Mouse (Mus musculus): ENCODE data around the gene Scn5a. TPM values are rescaled to one million over a fixed set of nuclear protein-coding genes. Genes with fewer than 3 reads are reported as not detected.

Scn5a gene
- polyA plus RNA-seq, 1 experiment from 2014 or later, result 0.42 TPM

- H3K36me3 ChIP-seq, result no peaks in the 10 kb centered on the region
- 89% methylated on average over 17 of the region's 17 CpGs for WGBS
- no peak overlapping the region for H3K27ac ChIP-seq
- no peak overlapping the region for H3K9ac ChIP-seq
- no peak for ATAC-seq (ENCODE audit: insufficient read depth, low FRiP score, low read depth)
- peaks cover 7% of the 10 kb centered on the region for H3K4me1 ChIP-seq
- no peak overlapping the region for H3K4me3 ChIP-seq (replicated peaks)
- no peak overlapping the region for H3K4me2 ChIP-seq
- no peaks in the 10 kb centered on the region for H3K9me3 ChIP-seq
- H3K27me3 ChIP-seq (replicated peaks), result peaks cover 57% of the 10 kb centered on the region
Measured at GRCm38 (mm10) chr9:119580187-119580586, 1.4 kb upstream of the Scn5a start.

DNA sequence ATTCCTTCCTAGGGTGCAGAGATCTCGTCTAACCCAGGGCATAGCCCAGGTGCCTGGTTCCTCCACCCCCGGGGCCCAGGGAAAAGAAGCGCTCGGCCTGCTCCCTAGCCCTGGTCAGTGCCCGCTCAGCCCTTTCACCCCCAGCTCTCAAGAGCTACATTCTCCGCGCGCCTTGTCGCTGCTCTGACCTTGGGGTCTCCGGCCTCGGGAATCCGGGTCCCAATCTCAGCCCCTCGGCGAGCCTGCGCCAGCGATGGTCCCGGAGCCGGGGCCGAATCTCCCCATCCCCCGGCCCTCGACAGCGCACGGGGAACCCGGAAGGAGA is 543 bp downstream of the Scn5a start:
- Histone ChIP-seq H3K4me3 (replicated peaks) (peak overlapping the region; percentile 56), H3K9me3 (no peaks in the 10 kb centered on the region), H3K36me3 (no peaks in the 10 kb centered on the region), H3K27ac (no peak overlapping the region), H3K9ac (peak overlapping the region; percentile 22; the same call in 1 of the 2 replicates), H3K27me3 (replicated peaks) (peaks cover 71% of the 10 kb centered on the region), H3K4me1 (peaks cover 7% of the 10 kb centered on the region), H3K4me2 (peak overlapping the region; percentile 99)
- WGBS, result under 1% methylated on average over 24 of the region's 24 CpGs
- no peak; the same call in 1 of the 2 replicates for ATAC-seq (ENCODE audit: insufficient read depth, low FRiP score, low read depth)

DNA sequence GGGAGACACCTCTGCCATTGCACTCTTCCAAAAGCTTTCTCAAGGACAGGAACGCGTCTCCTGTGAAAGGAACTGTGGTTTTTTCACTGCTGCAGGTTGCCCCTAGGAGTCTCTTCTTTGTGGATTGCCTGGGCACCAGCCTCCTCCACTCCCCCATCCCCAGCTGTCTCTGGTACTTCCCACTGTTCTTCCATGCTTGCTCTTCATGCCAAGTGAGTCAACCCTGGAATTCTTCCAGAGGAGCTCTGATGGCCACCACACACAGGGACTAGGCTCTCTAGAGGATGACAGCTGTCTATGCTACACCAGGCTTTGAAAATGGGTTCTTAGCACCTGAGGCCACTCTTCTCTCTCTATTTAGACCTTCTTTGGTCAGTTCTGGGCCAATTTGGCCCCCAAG is 1.8 kb downstream of the Scn5a start:
- WGBS, result 74% methylated on average over 2 of the region's 2 CpGs
- H3K27me3 ChIP-seq (replicated peaks), result peaks cover 83% of the 10 kb centered on the region
- H3K9me3 ChIP-seq, result no peaks in the 10 kb centered on the region
- H3K36me3 ChIP-seq, result no peaks in the 10 kb centered on the region
- H3K4me3 ChIP-seq (replicated peaks), result no peak overlapping the region
- no peak overlapping the region for H3K27ac ChIP-seq
- H3K4me2 ChIP-seq, result no peak overlapping the region
- H3K9ac ChIP-seq, result no peak overlapping the region
- no peak for ATAC-seq (ENCODE audit: insufficient read depth, low FRiP score, low read depth)
- H3K4me1 ChIP-seq, result peaks cover 7% of the 10 kb centered on the region

DNA sequence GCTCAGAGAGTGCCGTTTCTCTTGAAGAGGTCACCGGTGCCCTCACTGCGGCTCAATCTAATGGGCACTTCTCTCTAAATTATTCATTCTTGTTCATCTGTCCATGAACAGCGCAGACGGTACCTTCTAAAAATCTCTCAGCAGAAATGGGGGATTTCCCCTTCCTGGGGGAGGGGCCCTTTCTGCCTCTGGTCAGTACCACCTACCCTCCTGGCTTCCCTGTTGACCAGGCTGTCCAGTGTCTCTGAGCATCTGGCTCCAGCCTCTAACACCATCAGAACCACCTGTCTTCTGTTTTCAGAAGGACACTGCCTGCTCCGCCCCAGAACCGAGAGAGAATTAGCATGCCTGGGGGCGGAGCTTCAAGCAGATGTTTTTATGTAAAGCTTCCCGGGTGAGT is 3.1 kb downstream of the Scn5a start:
- no peak overlapping the region for H3K4me2 ChIP-seq
- no peak overlapping the region for H3K9ac ChIP-seq
- H3K4me3 ChIP-seq (replicated peaks), result no peak overlapping the region
- no peak for ATAC-seq (ENCODE audit: insufficient read depth, low FRiP score, low read depth)
- WGBS, result 46% methylated on average over 9 of the region's 9 CpGs
- no peaks in the 10 kb centered on the region for H3K36me3 ChIP-seq
- no peaks in the 10 kb centered on the region for H3K9me3 ChIP-seq
- H3K4me1 ChIP-seq, result peaks cover 7% of the 10 kb centered on the region
- no peak overlapping the region for H3K27ac ChIP-seq
- H3K27me3 ChIP-seq (replicated peaks), result peaks cover 92% of the 10 kb centered on the region

- H3K4me1 ChIP-seq, result peaks cover 7% of the 10 kb centered on the region
- H3K9me3 ChIP-seq, result no peaks in the 10 kb centered on the region
- H3K4me2 ChIP-seq, result no peak overlapping the region
- 69% methylated on average over 7 of the region's 7 CpGs for WGBS
- peaks cover 86% of the 10 kb centered on the region for H3K27me3 ChIP-seq (replicated peaks)
- no peak for ATAC-seq (ENCODE audit: insufficient read depth, low FRiP score, low read depth)
- no peak overlapping the region for H3K9ac ChIP-seq
- H3K4me3 ChIP-seq (replicated peaks), result no peak overlapping the region
- H3K27ac ChIP-seq, result no peak overlapping the region
- H3K36me3 ChIP-seq, result no peaks in the 10 kb centered on the region
Measured at GRCm38 (mm10) chr9:119574366-119574765, 4.5 kb downstream of the Scn5a start.

DNA sequence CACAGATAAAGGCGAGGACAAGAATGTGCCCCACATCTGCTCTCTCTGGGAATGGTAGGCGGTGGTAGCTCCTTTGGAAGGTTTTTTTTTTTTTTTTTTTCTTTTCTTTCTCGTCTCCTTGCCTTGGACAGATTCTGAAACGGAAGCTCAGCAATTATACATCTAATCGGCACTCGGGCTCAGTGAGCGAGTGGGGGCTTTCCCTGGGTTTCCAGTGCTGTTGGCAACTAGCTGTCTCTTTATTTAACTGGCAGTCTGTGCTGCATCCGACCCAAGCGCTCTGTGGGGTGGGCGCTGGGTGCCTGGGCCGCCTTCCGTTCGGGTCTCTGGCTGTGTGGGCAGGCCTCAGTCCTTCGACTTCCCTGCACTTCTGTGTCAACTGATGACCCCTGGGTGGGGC is 5.8 kb downstream of the Scn5a start:
- Histone ChIP-seq H3K4me1 (no peaks in the 10 kb centered on the region), H3K9ac (no peak overlapping the region), H3K36me3 (no peaks in the 10 kb centered on the region), H3K27ac (no peak overlapping the region), H3K4me3 (replicated peaks) (no peak overlapping the region), H3K27me3 (replicated peaks) (peaks cover 73% of the 10 kb centered on the region), H3K9me3 (no peaks in the 10 kb centered on the region), H3K4me2 (no peak overlapping the region)
- 51% methylated on average over 14 of the region's 14 CpGs for WGBS
- no peak for ATAC-seq (ENCODE audit: insufficient read depth, low FRiP score, low read depth)

GRCm38 (mm10) chr9:119571411-119571888 is 7.4 kb downstream of the Scn5a start:
- H3K27me3 ChIP-seq (replicated peaks), result peaks cover 57% of the 10 kb centered on the region
- H3K4me1 ChIP-seq, result no peaks in the 10 kb centered on the region
- no peak overlapping the region for H3K4me3 ChIP-seq (replicated peaks)
- H3K9ac ChIP-seq, result no peak overlapping the region
- H3K4me2 ChIP-seq, result no peak overlapping the region
- ATAC-seq (ENCODE audit: insufficient read depth, low FRiP score, low read depth), result no peak
- no peak overlapping the region for H3K27ac ChIP-seq
- H3K9me3 ChIP-seq, result no peaks in the 10 kb centered on the region
- no peaks in the 10 kb centered on the region for H3K36me3 ChIP-seq
- 4% methylated on average over 15 of the region's 15 CpGs for WGBS

- H3K4me2 ChIP-seq, result no peak overlapping the region
- no peak overlapping the region for H3K4me3 ChIP-seq (replicated peaks)
- no peak overlapping the region for H3K27ac ChIP-seq
- ATAC-seq (ENCODE audit: insufficient read depth, low FRiP score, low read depth), result no peak
- 28% methylated on average over 9 of the region's 9 CpGs for WGBS
- no peak overlapping the region for H3K9ac ChIP-seq
- H3K9me3 ChIP-seq, result no peaks in the 10 kb centered on the region
- H3K27me3 ChIP-seq (replicated peaks), result peaks cover 49% of the 10 kb centered on the region
- H3K36me3 ChIP-seq, result no peaks in the 10 kb centered on the region
- H3K4me1 ChIP-seq, result no peaks in the 10 kb centered on the region
Measured at GRCm38 (mm10) chr9:119570652-119571051, 8.2 kb downstream of the Scn5a start.

- no peaks in the 10 kb centered on the region for H3K4me1 ChIP-seq
- ATAC-seq (ENCODE audit: insufficient read depth, low FRiP score, low read depth), result no peak
- no peaks in the 10 kb centered on the region for H3K9me3 ChIP-seq
- H3K4me2 ChIP-seq, result no peak overlapping the region
- no peak overlapping the region for H3K9ac ChIP-seq
- no peaks in the 10 kb centered on the region for H3K36me3 ChIP-seq
- no peak overlapping the region for H3K27ac ChIP-seq
- H3K27me3 ChIP-seq (replicated peaks), result peaks cover 35% of the 10 kb centered on the region
- no peak overlapping the region for H3K4me3 ChIP-seq (replicated peaks)
- WGBS, result 66% methylated on average over 8 of the region's 8 CpGs
Measured at GRCm38 (mm10) chr9:119568732-119569131, 10.1 kb downstream of the Scn5a start.

DNA sequence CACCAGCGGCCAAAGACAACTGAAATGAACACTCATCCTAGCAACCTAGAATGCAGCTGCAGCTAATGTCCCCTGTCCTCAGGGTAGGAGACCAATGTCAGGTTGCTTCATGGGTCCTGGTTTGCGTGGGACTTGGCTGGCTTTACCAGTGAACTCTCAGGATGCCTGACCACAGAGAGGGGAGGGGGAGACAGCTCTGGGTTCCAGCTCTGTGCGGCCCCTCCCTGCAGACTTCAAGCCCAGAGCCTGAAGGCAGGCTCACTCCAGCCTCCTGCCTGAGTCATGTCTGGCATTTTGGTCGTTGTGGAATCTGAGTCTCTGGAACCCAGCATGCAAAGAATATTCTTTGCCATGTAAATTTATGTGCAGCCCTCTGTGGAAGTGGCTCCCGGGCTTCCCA is 11.0 kb downstream of the Scn5a start:
- Histone ChIP-seq H3K9me3 (no peaks in the 10 kb centered on the region), H3K36me3 (no peaks in the 10 kb centered on the region), H3K4me3 (replicated peaks) (no peak overlapping the region), H3K9ac (no peak overlapping the region), H3K27me3 (replicated peaks) (peaks cover 27% of the 10 kb centered on the region), H3K27ac (no peak overlapping the region), H3K4me1 (no peaks in the 10 kb centered on the region), H3K4me2 (no peak overlapping the region)
- WGBS, result 77% methylated on average over 5 of the region's 5 CpGs
- ATAC-seq (ENCODE audit: insufficient read depth, low FRiP score, low read depth), result no peak

DNA sequence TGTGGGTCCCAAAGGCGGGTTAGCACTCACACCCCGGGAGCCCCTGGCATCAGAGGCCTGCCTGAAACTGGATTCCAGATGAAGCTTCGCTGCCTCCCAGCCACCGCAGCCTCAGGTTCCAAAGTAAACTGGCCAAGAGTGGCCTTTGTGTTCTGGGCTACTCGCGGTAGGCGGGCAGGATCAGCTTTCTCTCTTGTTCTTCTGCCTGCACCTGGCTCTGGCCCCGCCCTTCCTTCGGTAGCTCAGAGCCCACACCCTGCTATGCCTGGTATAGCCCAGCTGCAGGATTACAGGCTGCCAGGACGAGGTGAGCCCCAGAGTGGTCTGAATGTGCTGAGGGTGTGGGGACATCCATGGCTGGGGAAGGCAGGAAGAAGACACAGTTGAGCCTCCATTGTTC is 12.6 kb downstream of the Scn5a start:
- no peak overlapping the region for H3K4me3 ChIP-seq (replicated peaks)
- peaks cover 11% of the 10 kb centered on the region for H3K27me3 ChIP-seq (replicated peaks)
- H3K36me3 ChIP-seq, result no peaks in the 10 kb centered on the region
- 0 out of 2 replicates have a peak overlapping the region, but pooled peaks have one; percentile 8 for H3K4me2 ChIP-seq
- H3K9me3 ChIP-seq, result no peaks in the 10 kb centered on the region
- 0 out of 2 replicates have a peak, but pooled peaks cover 2% of the 10 kb centered on the region for H3K4me1 ChIP-seq
- no peak overlapping the region for H3K27ac ChIP-seq
- H3K9ac ChIP-seq, result no peak overlapping the region
- ATAC-seq (ENCODE audit: insufficient read depth, low FRiP score, low read depth), result peak; percentile 61
- WGBS, result 19% methylated on average over 10 of the region's 10 CpGs

- no peak overlapping the region for H3K4me2 ChIP-seq
- 59% methylated on average over 6 of the region's 6 CpGs for WGBS
- H3K36me3 ChIP-seq, result no peaks in the 10 kb centered on the region
- no peaks in the 10 kb centered on the region for H3K9me3 ChIP-seq
- ATAC-seq (ENCODE audit: insufficient read depth, low FRiP score, low read depth), result no peak
- H3K4me3 ChIP-seq (replicated peaks), result no peak overlapping the region
- H3K27me3 ChIP-seq (replicated peaks), result no peaks in the 10 kb centered on the region; the same call in 1 of the 2 replicates
- no peak overlapping the region for H3K27ac ChIP-seq
- H3K4me1 ChIP-seq, result peaks cover 2% of the 10 kb centered on the region; the same call in 1 of the 2 replicates
- no peak overlapping the region for H3K9ac ChIP-seq
Measured at GRCm38 (mm10) chr9:119564803-119565202, 14.0 kb downstream of the Scn5a start.

GRCm38 (mm10) chr9:119563617-119564016 is 15.2 kb downstream of the Scn5a start:
- H3K27ac ChIP-seq, result no peak overlapping the region
- H3K36me3 ChIP-seq, result no peaks in the 10 kb centered on the region
- ATAC-seq (ENCODE audit: insufficient read depth, low FRiP score, low read depth), result no peak
- no peak overlapping the region for H3K9ac ChIP-seq
- H3K4me2 ChIP-seq, result no peak overlapping the region
- peaks cover 2% of the 10 kb centered on the region; the same call in 1 of the 2 replicates for H3K4me1 ChIP-seq
- no peaks in the 10 kb centered on the region; the same call in 1 of the 2 replicates for H3K27me3 ChIP-seq (replicated peaks)
- WGBS, result 65% methylated on average over 6 of the region's 6 CpGs
- no peaks in the 10 kb centered on the region for H3K9me3 ChIP-seq
- no peak overlapping the region for H3K4me3 ChIP-seq (replicated peaks)
